Mouse (Mus musculus) stomach, adult 2 months (tissue): ENCODE data around the gene Gm11168. TPM values are rescaled to one million over a fixed set of nuclear protein-coding genes. Genes with fewer than 3 reads are reported as not detected.

Source experiments
- polyA plus RNA-seq: library from polyadenylated mRNA; depleted of rRNA; stranded (reverse); fragments of >200 nt; gene quantifications from 2 replicates; pipeline ENCODE4 v1.2.3, GENCODE M21; 2012; rRNA removed

Gm11168 gene
- polyA plus RNA-seq: not detected in 2 replicates

DNA sequence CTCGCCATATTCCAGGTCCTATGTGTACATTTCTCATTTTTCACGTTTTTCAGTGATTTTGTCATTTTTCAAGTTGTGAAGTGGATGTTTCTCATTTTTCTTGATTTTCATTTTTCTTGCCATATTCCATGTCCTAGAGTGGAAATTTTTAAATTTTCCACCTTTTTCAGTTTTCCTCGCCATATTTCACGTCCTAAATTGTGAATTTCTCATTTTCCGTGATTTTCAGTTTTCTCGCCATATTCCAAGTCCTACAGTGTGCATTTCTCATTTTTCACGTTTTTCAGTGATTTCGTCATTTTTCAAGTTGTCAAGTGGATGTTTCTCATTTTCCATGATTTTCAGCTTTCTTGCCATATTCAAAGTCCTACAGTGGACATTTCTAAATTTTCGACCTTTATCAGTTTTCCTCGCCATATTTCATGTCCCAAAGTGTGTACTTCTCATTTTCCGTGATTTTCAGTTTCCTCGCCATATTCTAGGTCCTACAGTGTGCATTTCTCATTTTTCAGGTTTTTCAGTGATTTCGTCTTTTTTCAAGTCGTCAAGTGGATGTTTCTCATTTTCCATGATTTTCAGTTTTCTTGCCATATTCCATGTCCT is at the start of gene Gm11168:
TSS of gene Gm11168 (plus strand) at position 553 of the 603 bp plus-strand sequence.

DNA sequence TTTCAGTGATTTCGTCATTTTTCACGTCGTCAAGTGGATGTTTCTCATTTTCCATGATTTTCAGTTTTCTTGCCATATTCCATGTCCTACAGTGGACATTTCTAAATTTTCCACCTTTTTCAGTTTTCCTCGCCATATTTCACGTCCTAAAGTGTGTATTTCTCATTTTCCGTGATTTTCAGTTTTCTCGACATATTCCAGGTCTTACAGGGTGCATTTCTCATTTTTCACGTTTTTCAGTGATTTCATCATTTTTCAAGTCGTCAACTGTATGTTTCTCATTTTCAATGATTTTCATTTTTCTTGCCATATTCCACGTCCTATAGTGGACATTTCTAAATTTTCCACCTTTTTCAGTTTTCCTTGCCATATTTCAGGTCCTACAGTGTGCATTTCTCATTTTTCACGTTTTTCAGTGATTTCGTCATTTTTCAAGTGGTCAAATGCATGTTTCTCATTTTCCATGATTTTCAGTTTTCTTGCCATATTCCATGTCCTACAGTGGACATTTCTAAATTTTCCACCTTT is 2.6 kb upstream of the Gm11168 start, which contains the start of gene Gm10722:
TSS of gene Gm10722 (plus strand) at position 478 of the 528 bp plus-strand sequence.

DNA sequence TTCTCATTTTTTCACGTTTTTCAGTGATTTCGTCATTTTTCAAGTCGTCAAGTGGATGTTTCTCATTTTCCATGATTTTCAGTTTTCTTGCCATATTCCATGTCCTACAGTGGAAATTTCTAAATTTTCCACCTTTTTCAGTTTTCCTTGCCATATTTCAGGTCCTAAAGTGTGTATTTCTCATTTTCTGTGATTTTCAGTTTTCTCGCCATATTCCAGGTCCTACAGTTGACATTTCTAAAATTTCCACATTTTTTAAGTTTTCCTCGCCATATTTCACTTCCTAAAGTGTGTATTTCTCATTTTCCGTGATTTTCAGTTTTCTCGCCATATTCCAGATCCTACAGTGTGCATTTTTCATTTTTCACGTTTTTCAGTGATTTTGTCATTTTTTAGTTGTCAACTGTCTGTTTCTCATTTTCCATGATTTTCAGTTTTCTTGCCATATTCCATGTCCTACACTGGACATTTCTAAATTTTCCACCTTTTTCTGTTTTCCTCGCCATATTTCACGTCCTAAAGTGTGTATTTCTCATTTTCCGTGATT is 9.7 kb downstream of the Gm11168 start, which contains the start of gene Gm10721:
TSS of gene Gm10721 (plus strand) at position 408 of the 547 bp plus-strand sequence.

DNA sequence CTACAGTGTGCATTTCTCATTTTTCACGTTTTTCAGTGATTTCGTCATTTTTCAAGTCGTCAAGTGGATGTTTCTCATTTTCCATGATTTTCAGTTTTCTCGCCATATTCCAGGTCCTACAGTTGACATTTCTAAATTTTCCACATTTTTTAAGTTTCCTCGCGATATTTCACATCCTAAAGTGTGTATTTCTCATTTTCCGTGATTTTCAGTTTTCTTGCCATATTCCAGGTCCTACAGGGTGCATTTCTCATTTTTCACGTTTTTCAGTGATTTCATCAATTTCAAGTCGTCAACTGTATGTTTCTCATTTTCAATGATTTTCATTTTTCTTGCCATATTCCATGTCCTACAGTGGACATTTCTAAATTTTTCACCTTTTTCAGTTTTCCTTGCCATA is 12.2 kb downstream of the Gm11168 start, which contains the start of gene Gm10720:
TSS of gene Gm10720 (plus strand) at position 301 of the 400 bp plus-strand sequence.

DNA sequence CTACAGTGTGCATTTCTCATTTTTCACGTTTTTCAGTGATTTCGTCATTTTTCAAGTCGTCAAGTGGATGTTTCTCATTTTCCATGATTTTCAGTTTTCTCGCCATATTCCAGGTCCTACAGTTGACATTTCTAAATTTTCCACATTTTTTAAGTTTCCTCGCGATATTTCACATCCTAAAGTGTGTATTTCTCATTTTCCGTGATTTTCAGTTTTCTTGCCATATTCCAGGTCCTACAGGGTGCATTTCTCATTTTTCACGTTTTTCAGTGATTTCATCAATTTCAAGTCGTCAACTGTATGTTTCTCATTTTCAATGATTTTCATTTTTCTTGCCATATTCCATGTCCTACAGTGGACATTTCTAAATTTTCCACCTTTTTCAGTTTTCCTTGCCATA is 14.0 kb downstream of the Gm11168 start, which contains the start of gene Gm10719:
TSS of gene Gm10719 (plus strand) at position 301 of the 400 bp plus-strand sequence.

DNA sequence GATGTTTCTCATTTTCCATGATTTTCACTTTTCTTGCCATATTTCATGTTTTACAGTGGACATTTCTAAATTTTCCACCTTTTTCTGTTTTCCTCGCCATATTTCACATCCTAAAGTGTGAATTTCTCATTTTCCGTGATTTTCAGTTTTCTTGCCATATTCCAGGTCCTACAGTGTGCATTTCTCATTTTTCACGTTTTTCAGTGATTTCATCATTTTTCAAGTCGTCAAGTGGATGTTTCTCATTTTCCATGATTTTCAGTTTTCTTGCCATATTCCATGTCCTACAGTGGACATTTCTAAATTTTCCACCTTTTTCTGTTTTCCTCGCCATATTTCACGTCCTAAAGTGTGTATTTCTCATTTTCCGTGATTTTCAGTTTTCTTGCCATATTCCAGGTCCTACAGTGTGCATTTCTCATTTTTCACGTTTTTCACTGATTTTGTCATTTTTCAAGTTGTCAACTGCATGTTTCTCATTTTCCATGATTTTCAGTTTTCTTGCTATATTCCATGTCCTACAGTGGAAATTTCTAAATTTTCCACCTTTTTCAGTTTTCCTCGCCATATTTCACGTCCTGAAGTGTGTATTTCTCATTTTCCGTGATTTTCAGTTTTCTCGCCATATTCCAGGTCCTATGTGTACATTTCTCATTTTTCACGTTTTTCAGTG is 20.3 kb downstream of the Gm11168 start, which contains the start of gene Gm10718:
TSS of gene Gm10718 (plus strand) at position 236 of the 673 bp plus-strand sequence.

DNA sequence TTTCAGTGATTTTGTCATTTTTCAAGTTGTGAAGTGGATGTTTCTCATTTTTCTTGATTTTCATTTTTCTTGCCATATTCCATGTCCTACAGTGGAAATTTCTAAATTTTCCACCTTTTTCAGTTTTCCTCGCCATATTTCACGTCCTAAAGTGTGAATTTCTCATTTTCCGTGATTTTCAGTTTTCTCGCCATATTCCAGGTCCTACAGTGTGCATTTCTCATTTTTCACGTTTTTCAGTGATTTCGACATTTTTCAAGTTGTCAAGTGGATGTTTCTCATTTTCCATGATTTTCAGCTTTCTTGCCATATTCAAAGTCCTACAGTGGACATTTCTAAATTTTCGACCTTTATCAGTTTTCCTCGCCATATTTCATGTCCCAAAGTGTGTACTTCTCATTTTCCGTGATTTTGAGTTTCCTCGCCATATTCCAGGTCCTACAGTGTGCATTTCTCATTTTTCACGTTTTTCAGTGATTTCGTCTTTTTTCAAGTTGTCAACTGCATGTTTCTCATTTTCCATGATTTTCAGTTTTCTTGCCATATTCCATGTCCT is 21.8 kb downstream of the Gm11168 start, which contains the start of gene Gm10717:
TSS of gene Gm10717 (plus strand) at position 506 of the 556 bp plus-strand sequence.

DNA sequence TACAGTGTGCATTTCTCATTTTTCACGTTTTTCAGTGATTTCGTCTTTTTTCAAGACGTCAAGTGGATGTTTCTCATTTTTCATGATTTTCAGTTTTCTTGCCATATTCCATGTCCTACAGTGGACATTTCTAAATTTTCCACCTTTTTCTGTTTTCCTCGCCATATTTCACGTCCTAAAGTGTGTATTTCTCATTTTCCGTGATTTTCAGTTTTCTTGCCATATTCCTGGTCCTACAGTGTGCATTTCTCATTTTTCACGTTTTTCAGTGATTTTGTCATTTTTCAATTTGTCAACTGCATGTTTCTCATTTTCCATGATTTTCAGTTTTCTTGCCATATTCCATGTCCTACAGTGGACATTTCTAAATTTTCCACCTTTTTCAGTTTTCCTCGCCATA is 31.2 kb downstream of the Gm11168 start, which contains the start of gene Gm17535:
TSS of gene Gm17535 (plus strand) at position 301 of the 400 bp plus-strand sequence.

DNA sequence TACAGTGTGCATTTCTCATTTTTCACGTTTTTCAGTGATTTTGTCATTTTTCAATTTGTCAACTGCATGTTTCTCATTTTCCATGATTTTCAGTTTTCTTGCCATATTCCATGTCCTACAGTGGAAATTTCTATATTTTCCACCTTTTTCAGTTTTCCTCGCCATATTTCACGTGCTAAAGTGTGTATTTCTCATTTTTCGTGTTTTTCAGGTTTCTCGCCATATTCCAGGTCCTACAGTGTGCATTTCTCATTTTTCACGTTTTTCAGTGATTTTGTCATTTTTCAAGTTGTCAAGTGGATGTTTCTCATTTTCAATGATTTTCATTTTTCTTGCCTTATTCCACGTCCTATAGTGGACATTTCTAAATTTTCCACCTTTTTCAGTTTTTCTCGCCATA is 33.4 kb downstream of the Gm11168 start, which contains the start of gene Gm10715:
TSS of gene Gm10715 (plus strand) at position 301 of the 400 bp plus-strand sequence.

Other genes with a start within 250 kb of the Gm11168 start
- not detected in 2 replicates for gene Gm10722, start 2.4 kb upstream of the Gm11168 start, polyA plus RNA-seq
- not detected in 2 replicates for gene Gm10721, start 9.8 kb downstream of the Gm11168 start, polyA plus RNA-seq
- not detected in 2 replicates for gene Gm10720, start 12.3 kb downstream of the Gm11168 start, polyA plus RNA-seq
- gene Gm10719, start 14.1 kb downstream of the Gm11168 start, polyA plus RNA-seq: not detected in 2 replicates
- gene Gm10718, start 20.2 kb downstream of the Gm11168 start, polyA plus RNA-seq: not detected in 2 replicates
- not detected in 2 replicates for gene Gm10717, start 22.1 kb downstream of the Gm11168 start, polyA plus RNA-seq
- gene Gm17535, start 31.3 kb downstream of the Gm11168 start, polyA plus RNA-seq: not detected in 2 replicates
- not detected in 2 replicates for gene Gm10715, start 33.5 kb downstream of the Gm11168 start, polyA plus RNA-seq